Mouse (Mus musculus) lung, embryonic 15.5 days (tissue): ENCODE results near the gene Tk1. TPM values are rescaled to one million over a fixed set of nuclear protein-coding genes. Genes with fewer than 3 reads are reported as not detected.
"Not testable (repeated sequence)": the region's sequence is repeated elsewhere in the genome, so short reads cannot be mapped to it uniquely, and the experiment has no call there.

Experiments
- ATAC-seq: fragments of 200-750 bp; cut with Nextera tagmentation; 2 replicates; pipeline ENCODE4 v1.8.0; 2017; ENCODE audit warnings: moderate number of reproducible peaks, borderline replicate concordance; ENCODE audit not compliant: low FRiP score, low TSS enrichment; ENCODE audit errors: extremely low read depth
- H3K27ac ChIP-seq: fragments of 300-500 bp; sonication (generic); 2 replicates; pipeline ENCODE4 v1.5.1; 2015; ENCODE audit warnings: moderate library complexity, mild to moderate bottlenecking, inconsistent platforms
- H3K27me3 ChIP-seq: fragments of 300-500 bp; sonication (generic); 2 replicates; pipeline ENCODE4 v1.6.1; 2015; ENCODE audit warnings: inconsistent platforms
- H3K36me3 ChIP-seq: fragments of 300-500 bp; sonication (generic); 2 replicates; pipeline ENCODE4 v1.6.1; 2015; ENCODE audit warnings: inconsistent platforms
- H3K4me1 ChIP-seq: fragments of 300-500 bp; sonication (generic); 2 replicates; pipeline ENCODE4 v1.6.1; 2015; ENCODE audit warnings: inconsistent platforms
- H3K4me2 ChIP-seq: fragments of 300-500 bp; sonication (generic); 2 replicates; pipeline ENCODE4 v1.6.1; 2015; ENCODE audit warnings: inconsistent platforms, mild to moderate bottlenecking, moderate library complexity
- H3K4me3 ChIP-seq: fragments of 300-500 bp; sonication (generic); 2 replicates; pipeline ENCODE4 v1.5.1; 2015; ENCODE audit warnings: mild to moderate bottlenecking, inconsistent platforms
- H3K9ac ChIP-seq: fragments of 300-500 bp; sonication (generic); 2 replicates; pipeline ENCODE4 v1.6.1; 2015; ENCODE audit warnings: inconsistent platforms
- H3K9me3 ChIP-seq: fragments of 300-500 bp; sonication (generic); 2 replicates; pipeline ENCODE4 v1.6.1; 2016; ENCODE audit warnings: inconsistent platforms
- WGBS: fragments of 180-500 bp; shearing (Covaris S2); methylation state at CpG from one replicate; pipeline ENCODE4 v1.1.7; 2015; 5-methylcytosine and 5-hydroxymethylcytosine counted together
- polyA plus RNA-seq: library from polyadenylated mRNA; unstranded; fragments of >200 nt; fragmentation: Nextera tagmentation; extraction: Ambion mirVana; gene quantifications from 2 replicates; pipeline ENCODE4 v1.2.1, GENCODE M21; 2015

Gene Tk1
- polyA plus RNA-seq, 1 experiment from 2014 or later, result 145 TPM

DNA sequence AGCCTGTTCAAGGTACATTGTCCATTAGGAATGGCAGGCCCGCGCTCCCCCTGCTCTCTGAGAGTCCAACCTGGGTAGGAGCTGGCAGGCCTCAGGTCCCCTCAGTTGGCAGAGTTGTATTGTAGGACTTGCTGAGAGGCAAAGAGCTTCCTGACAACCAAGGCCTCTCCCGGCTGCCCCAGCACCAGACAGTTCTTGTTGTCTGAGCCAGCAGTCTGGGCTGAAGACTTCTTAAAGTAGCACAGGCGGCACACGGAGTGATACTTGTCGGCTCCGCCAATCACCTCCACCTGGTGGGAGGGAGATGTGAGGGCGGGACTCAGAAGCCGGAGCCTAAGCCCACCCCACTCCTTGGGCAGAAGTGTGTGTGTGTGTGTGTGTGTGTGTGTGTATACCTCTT lies 10.0 kb downstream of the Tk1 start:
- H3K4me2 ChIP-seq, H3K27me3 ChIP-seq, H3K4me3 ChIP-seq, H3K9ac ChIP-seq, ATAC-seq, H3K27ac ChIP-seq, H3K9me3 ChIP-seq: not testable (repeated sequence)
- 66% methylated on average over 9 of the region's 9 CpGs for whole genome bisulfite sequencing
- H3K36me3 ChIP-seq, result peaks cover 72% of the 10 kb centered on the region
- H3K4me1 ChIP-seq, result peaks cover 15% of the 10 kb centered on the region

DNA sequence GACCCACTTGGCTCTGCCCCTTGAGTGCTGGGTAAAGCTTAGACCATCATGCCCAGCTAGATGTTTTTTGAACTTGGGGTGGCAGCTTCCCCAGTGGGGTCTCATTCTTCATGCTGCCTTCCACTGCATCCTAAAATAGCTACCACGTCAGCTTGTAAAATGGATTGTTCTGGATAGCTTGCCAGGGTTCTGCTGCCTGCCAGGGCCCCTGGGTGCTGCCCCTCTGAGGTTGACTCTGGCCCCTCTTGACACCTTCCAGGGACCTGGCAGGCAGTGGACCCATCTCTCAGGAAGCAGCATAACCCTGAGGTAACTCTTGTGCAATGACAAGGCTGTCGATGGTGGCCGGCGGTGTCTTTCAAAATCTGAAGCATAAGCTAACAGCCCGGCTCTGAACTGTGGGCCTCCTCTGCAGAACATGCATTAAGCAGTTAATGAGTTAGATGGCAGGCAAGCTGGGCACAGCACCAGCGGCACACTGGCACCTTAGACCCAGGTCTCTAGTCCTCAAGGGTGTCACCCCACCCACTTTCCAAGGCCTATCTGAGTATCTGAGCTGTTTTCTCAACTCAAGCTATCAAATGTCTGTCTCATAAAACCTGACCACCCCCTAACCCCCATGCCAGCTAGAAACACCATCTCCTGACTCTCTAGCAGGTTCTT lies 11.1 kb downstream of the Tk1 start:
- no peak overlapping the region for H3K9ac ChIP-seq
- 87% methylated on average over 6 of the region's 6 CpGs for WGBS
- ATAC-seq, result no peak
- no peaks in the 10 kb centered on the region for H3K27me3 ChIP-seq
- no peak overlapping the region for H3K4me2 ChIP-seq
- H3K9me3 ChIP-seq, result no peaks in the 10 kb centered on the region
- H3K36me3 ChIP-seq, result peaks cover 63% of the 10 kb centered on the region
- no peak overlapping the region for H3K27ac ChIP-seq
- no peak overlapping the region for H3K4me3 ChIP-seq
- peaks cover 25% of the 10 kb centered on the region for H3K4me1 ChIP-seq

DNA sequence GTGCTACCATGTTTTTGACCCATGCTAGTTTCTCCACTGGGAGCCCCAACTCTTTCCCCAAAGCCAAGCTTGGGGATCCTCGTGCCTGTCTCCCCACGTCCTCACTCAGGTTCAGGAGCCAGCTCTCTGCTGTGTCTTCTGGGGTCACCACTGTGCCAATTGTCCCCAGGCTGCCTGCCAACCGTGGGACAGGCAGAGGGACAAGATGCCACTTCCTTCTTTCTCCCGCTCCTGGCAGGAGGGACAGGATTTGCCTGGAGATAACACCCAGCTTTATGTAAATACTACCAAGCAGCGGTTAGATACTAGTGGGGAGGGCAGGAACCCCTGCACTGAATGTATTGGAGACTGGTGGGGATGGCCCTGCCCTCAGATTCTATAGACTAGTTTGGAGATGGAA lies 12.0 kb downstream of the Tk1 start:
- Histone ChIP-seq H3K9me3 (no peaks in the 10 kb centered on the region), H3K4me2 (no peak overlapping the region), H3K4me3 (no peak overlapping the region), H3K4me1 (peaks cover 29% of the 10 kb centered on the region), H3K27ac (no peak overlapping the region), H3K27me3 (no peaks in the 10 kb centered on the region), H3K36me3 (peaks cover 53% of the 10 kb centered on the region), H3K9ac (no peak overlapping the region)
- WGBS, result 57% methylated on average over 5 of the region's 5 CpGs
- no peak for ATAC-seq

DNA sequence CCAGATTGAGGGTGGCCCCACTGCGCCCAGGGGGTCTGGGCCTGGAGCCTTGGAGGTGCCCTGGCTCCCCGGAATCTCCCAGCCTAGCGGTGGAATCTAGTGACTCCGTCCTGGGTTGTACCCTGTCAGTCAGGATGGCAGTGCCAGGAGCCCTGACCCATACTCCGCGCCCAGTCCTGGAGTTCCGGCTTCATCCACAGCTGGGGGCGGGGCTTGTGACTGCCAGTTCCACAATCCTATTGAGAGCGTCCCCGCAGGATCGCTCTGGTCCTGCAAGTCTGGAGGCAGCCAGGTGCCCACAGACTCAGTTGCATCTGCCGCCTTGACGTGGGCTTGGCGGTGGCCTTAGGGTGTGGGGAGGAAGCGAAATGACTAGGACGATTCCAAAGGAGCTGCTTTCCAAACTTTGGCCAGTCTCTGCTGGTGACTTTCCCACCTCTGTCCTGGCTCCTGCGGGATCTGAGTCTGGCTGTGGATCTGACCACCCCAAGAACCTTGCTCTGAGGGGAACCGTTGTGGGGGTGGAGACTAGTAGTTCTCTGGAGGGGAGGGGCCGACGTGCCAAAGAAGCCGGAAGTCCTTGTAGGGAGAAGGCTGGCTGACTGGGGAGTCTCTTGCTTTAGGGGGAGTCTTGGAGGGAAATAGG lies 15.4 kb downstream of the Tk1 start:
- H3K9me3 ChIP-seq, result no peaks in the 10 kb centered on the region
- peak; percentile 79 for ATAC-seq
- H3K36me3 ChIP-seq, result peaks cover 29% of the 10 kb centered on the region
- peak overlapping the region; percentile 69 for H3K27ac ChIP-seq
- peaks cover 29% of the 10 kb centered on the region for H3K4me1 ChIP-seq
- H3K4me2 ChIP-seq, result peak overlapping the region; percentile 98
- H3K9ac ChIP-seq, result peak overlapping the region; percentile 72
- WGBS, result under 1% methylated on average over 21 of the region's 21 CpGs
- peak overlapping the region; percentile 78 for H3K4me3 ChIP-seq
- no peaks in the 10 kb centered on the region for H3K27me3 ChIP-seq

DNA sequence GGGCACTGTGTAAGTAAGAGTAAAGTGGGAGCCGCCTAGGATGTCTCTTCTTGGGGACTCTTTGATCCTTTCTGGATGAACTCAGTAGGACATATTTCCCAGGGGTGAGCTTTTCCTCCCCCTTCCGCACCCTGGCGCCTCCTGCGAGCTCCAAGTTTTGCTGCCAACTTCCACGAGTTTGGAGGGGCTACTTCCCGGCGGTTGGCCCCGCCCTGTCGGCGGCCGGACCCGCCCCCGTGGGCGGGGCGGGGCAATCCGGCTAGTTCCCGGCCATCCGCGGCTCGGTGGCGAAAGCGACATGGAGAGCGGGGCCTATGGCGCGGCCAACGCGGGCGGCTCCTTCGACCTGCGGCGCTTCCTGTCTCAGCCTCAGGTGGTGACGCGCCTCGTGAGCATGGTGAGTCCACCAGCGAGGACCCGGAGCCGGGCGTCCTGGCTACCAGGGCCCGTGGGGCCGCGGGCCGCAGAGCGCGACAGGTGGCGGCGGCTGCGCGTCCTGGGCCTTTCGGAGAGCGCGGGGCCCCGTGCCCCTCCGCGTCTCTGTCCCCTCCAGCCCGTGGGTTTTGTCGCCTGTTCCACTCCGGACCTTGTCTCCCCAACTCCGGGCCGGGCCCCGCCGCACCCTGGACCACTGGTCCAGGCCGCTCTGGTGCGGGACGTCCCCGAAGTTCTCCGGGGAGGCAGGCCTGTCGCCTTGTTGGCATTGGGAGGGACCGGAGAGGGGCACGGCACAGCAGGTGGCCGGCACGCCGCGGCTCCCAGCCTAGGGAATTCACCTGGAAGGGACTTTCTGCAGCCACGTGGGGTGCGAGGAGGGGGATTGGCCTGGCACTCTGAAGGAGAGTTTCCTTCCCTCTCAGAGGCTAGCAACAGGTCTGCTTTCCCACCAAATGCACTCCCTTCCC lies 16.2 kb downstream of the Tk1 start, which contains the start of the genes Gm20708 and Syngr2:
TSS of gene Gm20708 (plus strand) at position 262 of the 905 bp plus-strand sequence.
TSS of gene Syngr2 (plus strand) at position 262 of the 905 bp plus-strand sequence.
- 1% methylated on average over 73 of the region's 75 CpGs for WGBS
- Histone ChIP-seq H3K9me3 (no peaks in the 10 kb centered on the region), H3K4me3 (peak within 1 kb of the TSS; percentile 78), H3K4me2 (peak within 1 kb of the TSS; percentile 98), H3K4me1 (peaks cover 29% of the 10 kb centered on the region), H3K9ac (peak within 1 kb of the TSS; percentile 72), H3K36me3 (peaks cover 23% of the 10 kb centered on the region), H3K27me3 (no peaks in the 10 kb centered on the region), H3K27ac (peak within 1 kb of the TSS; percentile 69)
- ATAC-seq, result peak; percentile 79

DNA sequence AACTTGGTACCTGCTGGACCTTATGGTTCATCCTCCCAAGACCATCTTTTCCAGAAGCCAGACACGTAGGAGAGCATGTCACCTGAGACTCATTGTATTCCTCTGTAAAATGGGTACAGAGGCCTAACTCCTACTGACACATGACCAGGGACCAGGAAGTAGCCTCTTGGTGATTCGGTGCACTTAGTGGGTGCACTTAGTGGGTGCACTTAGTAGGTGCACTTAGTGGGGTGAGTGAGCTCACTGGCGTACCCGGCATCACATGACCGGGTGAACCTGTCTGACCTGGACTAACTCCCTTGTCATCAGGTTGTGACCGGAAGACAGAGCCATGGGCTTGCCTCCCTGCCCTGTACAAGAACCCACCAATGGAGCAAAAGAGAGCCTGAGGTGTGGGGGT lies 19.1 kb downstream of the Tk1 start:
- 90% methylated on average over 6 of the region's 6 CpGs for WGBS
- no peak overlapping the region for H3K4me3 ChIP-seq

DNA sequence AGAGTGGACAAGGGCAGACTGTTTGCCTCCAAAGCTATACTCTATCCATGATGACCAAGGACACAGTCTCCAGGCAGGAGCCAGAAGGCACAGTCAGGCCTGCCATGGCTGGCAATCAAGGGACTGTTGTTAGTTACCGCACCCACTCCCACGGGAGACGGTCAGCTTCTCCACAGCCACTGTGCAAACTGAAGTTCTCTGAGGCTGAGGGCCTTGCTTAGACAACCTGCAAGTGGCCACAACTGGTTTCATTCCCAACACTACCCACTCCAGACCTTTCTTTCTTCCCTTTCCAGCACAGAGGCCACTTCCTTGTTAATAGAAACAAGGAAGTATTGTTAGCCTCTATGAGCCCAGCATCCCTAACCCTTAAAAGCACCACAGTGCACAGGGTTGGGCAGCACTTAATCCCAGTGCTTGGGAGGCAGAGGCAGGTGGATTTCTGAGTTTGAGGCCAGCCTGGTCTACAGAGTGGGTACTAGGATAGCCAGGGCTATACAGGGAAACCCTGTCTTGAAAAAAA lies 22.7 kb downstream of the Tk1 start:
- Histone ChIP-seq H3K4me2 (no peak overlapping the region), H3K4me1 (0 out of 2 replicates have a peak, but pooled peaks cover 2% of the 10 kb centered on the region), H3K27ac (no peak overlapping the region), H3K27me3 (no peaks in the 10 kb centered on the region), H3K9me3 (no peaks in the 10 kb centered on the region), H3K4me3 (no peak overlapping the region), H3K9ac (no peak overlapping the region), H3K36me3 (no peaks in the 10 kb centered on the region)
- ATAC-seq, result no peak
- 81% methylated on average over 3 of the region's 3 CpGs for WGBS

More for the DNA sequence above, 19.1 kb downstream of the Tk1 start:
- Histone ChIP-seq H3K9ac (no peak overlapping the region), H3K36me3 (no peaks in the 10 kb centered on the region), H3K9me3 (no peaks in the 10 kb centered on the region), H3K27ac (no peak overlapping the region), H3K27me3 (no peaks in the 10 kb centered on the region), H3K4me2 (no peak overlapping the region), H3K4me1 (peaks cover 22% of the 10 kb centered on the region)
- no peak for ATAC-seq

DNA sequence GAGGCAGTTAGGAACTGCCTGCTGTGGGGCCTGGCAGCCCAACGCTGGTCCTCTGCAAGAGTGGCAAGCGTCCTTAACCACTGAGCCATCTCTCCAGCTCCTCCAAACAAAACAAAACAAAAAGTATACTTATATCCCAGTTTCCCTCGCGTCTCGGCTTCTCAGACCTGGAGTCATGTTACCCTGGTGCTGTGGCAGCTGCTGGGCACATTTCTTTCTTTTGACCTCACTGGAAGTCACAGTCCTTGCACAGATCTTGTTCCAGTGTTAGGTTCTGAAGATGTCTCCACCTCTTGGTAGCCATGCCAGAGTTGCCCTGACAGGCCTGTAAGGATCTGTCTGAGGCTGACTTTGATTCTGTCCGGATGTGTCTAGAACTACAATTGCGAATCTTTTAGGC lies 24.2 kb downstream of the Tk1 start:
- no peak overlapping the region for H3K4me2 ChIP-seq
- H3K36me3 ChIP-seq, result no peaks in the 10 kb centered on the region
- H3K9ac ChIP-seq, result no peak overlapping the region
- H3K27me3 ChIP-seq, result no peaks in the 10 kb centered on the region
- no peak overlapping the region for H3K27ac ChIP-seq
- 59% methylated on average over 7 of the region's 7 CpGs for WGBS
- ATAC-seq, result no peak
- no peaks in the 10 kb centered on the region for H3K9me3 ChIP-seq
- H3K4me3 ChIP-seq, result no peak overlapping the region
- H3K4me1 ChIP-seq, result 0 out of 2 replicates have a peak, but pooled peaks cover 8% of the 10 kb centered on the region

DNA sequence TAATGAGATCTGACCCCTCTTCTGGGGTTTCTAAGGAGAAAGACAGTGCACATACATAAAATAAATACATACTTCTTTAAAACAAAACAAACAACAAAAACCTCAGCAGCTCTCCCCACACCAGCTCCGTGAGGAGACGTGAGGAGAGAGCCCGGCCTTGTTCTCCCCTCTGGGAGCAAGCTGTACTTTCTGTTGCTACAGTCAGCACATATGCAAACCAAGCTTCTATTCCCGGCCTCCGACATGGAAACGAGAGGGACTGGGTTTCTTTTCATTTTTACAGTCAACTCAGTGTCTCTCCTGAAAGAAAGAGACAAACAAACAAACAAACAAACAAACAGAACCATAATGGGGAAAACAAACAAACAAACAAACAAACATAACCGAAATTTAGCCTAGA lies 25.9 kb downstream of the Tk1 start:
- WGBS, result 84% methylated on average over 7 of the region's 7 CpGs
- Histone ChIP-seq H3K4me3 (no peak overlapping the region), H3K27ac (no peak overlapping the region), H3K4me2 (no peak overlapping the region), H3K4me1 (0 out of 2 replicates have a peak, but pooled peaks cover 8% of the 10 kb centered on the region), H3K9me3 (no peaks in the 10 kb centered on the region), H3K27me3 (no peaks in the 10 kb centered on the region), H3K36me3 (no peaks in the 10 kb centered on the region), H3K9ac (no peak overlapping the region)
- no peak for ATAC-seq

DNA sequence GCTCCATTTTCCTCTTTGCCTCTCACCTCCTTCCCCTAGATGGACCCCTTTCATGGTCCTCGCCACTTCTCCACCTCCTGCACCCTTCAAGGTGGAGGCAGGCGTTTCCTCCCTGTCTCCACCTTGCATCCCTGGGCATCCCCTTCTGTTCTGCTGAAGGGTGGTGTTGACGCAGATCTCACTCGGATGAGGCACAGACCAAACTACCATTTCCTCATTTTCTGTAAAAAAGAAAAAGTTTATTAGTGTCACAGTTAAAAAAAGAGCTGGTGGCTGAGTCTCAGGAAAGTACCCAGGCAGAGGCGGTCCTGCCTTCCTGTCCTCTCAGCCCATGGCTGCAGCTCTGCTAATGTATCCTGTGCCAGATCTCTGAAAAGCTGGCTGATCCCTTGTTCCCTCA lies 26.7 kb downstream of the Tk1 start:
- H3K9ac ChIP-seq, result no peak overlapping the region
- H3K9me3 ChIP-seq, result no peaks in the 10 kb centered on the region
- no peaks in the 10 kb centered on the region for H3K27me3 ChIP-seq
- no peak overlapping the region for H3K4me3 ChIP-seq
- H3K4me1 ChIP-seq, result 0 out of 2 replicates have a peak, but pooled peaks cover 8% of the 10 kb centered on the region
- H3K4me2 ChIP-seq, result no peak overlapping the region
- H3K27ac ChIP-seq, result 0 out of 2 replicates have a peak overlapping the region, but pooled peaks have one; percentile 29
- no peaks in the 10 kb centered on the region for H3K36me3 ChIP-seq
- 59% methylated on average over 5 of the region's 5 CpGs for WGBS
- ATAC-seq, result no peak

DNA sequence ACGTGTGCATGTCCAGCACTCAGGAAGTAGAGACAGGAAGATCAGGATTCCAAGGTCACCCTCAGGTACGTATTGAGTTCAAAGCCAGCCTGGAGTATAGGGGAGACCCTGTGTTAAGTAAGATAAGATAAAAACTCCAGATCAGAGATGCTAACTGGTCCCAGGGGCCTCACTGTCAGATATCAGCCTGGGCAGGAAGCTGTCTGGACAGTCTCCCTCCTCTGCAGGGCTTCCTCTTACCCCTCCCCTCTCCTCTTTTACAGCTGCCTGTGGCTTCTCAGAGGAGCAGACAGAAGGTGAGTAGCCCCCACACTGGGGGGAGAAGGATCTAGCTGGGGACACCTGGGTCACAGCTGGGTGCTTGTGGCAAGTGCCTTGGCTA lies 27.7 kb downstream of the Tk1 start:
- H3K9ac ChIP-seq, result no peak overlapping the region
- H3K9me3 ChIP-seq, result no peaks in the 10 kb centered on the region
- peaks cover 9% of the 10 kb centered on the region; the same call in 1 of the 2 replicates for H3K4me1 ChIP-seq
- no peaks in the 10 kb centered on the region for H3K36me3 ChIP-seq
- no peak overlapping the region for H3K4me2 ChIP-seq
- H3K27ac ChIP-seq, result no peak overlapping the region
- H3K27me3 ChIP-seq, result no peaks in the 10 kb centered on the region
- WGBS, result 11% methylated on average over 2 of the region's 2 CpGs
- no peak for ATAC-seq
- H3K4me3 ChIP-seq, result no peak overlapping the region
